Mouse (Mus musculus): ENCODE measurements at regions not wholly inside any gene's neighbourhood (a gene's known extent, or its start where the extent isn't known, plus 50 kb on each side); places are given as distances from the start of the nearest gene placed in this dataset.

DNA sequence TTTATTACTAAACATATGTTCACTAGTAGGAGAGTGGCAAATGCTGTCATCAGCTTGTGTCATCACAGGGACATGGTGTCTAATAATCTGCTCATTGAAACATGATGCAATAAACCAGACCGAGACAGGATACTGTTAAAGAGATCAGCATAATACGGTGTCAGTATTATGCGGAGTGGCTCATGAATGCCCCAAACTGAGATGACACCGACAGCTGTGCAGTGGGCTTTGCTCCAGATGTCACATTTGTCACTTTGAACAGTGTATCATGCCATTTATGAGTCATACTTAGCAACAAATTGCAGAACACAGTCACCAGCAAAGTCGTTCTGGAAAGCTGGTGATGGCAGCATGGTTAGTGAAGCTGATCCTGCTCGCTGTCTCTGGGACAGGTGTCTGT is 527.2 kb downstream of the Triml1 start:
- in situ Hi-C loops (cut with MboI, MseI) = no loop called here

DNA sequence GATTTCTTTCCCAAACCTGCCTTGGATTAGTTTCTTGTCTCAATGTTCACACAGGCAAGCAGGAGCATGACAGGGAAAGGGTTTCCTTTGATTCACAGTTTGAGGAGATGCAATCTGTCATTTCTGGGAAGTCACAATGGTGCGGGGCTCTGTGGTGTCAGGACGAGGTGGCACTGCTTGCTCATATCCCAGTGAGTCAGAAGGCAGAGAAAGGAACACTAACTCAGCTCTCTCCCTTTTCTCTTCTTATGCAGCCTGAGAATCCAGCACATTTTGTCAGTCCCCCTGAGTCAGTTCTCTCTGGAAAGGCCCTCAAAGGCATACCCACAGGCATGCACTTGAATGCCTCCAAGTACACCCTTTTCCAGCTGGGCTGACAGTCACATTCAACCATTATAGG is 544.6 kb downstream of the Triml1 start:
- in situ Hi-C loops (cut with MboI, MseI) = loop anchor here (5.0 kb wide), 1 partner anchor 51 kb away; no protein-coding TSS in a partner anchor

All from T-helper 1 cell (primary cell).